Mouse (Mus musculus): ENCODE results near the gene Tmem14c. TPM values are rescaled to one million over a fixed set of nuclear protein-coding genes. Genes with fewer than 3 reads are reported as not detected.
"Not testable (repeated sequence)": the region's sequence is repeated elsewhere in the genome, so short reads cannot be mapped to it uniquely, and the experiment has no call there.

Tmem14c gene
- total RNA-seq (2022) = 100 to 1,000 TPM; 108 to 169 (median 133) TPM

- DNase-seq = peak; percentile 95
These were observed at the start of gene Tmem14c for GRCm38 (mm10) chr13:41015829-41016634. Gene Tmem14c, plus strand, starts transcription at chr13:41016292.

- no peak for DNase-seq
These were observed 48.5 kb upstream of the Tmem14c start for GRCm38 (mm10) chr13:40967609-40968008.

GRCm38 (mm10) chr13:40968564-40968963, 47.5 kb upstream of the Tmem14c start:
- no peak for DNase-seq

- DNase-seq = no peak
These were observed 46.2 kb upstream of the Tmem14c start for GRCm38 (mm10) chr13:40969761-40970390.

- DNase-seq = no peak
These were observed 44.8 kb upstream of the Tmem14c start for GRCm38 (mm10) chr13:40971261-40971660.

GRCm38 (mm10) chr13:40971831-40972230, 44.3 kb upstream of the Tmem14c start:
- no peak for DNase-seq

GRCm38 (mm10) chr13:40972976-40973375, 43.1 kb upstream of the Tmem14c start:
- no peak for DNase-seq

GRCm38 (mm10) chr13:40977609-40978008, 38.5 kb upstream of the Tmem14c start:
- peak; percentile 21 for DNase-seq

GRCm38 (mm10) chr13:40978652-40979051, 37.4 kb upstream of the Tmem14c start:
- no peak for DNase-seq

- DNase-seq = no peak
These were observed 36.8 kb upstream of the Tmem14c start for GRCm38 (mm10) chr13:40979321-40979720.

GRCm38 (mm10) chr13:40982759-40983158, 33.3 kb upstream of the Tmem14c start:
- DNase-seq = no peak

GRCm38 (mm10) chr13:40986081-40986480, 30.0 kb upstream of the Tmem14c start:
- DNase-seq = no peak

- not testable (repeated sequence) for DNase-seq
These were observed 28.3 kb upstream of the Tmem14c start for GRCm38 (mm10) chr13:40987608-40988303.

GRCm38 (mm10) chr13:40988418-40988817, 27.7 kb upstream of the Tmem14c start:
- no peak for DNase-seq

GRCm38 (mm10) chr13:40994487-40995263, 21.4 kb upstream of the Tmem14c start:
- no peak for DNase-seq

GRCm38 (mm10) chr13:40998537-40998936, 17.6 kb upstream of the Tmem14c start:
- DNase-seq = not testable (repeated sequence)

GRCm38 (mm10) chr13:41000140-41000925, 15.8 kb upstream of the Tmem14c start:
- peak; percentile 26 for DNase-seq

- DNase-seq = peak; percentile 88
These were observed 15.0 kb upstream of the Tmem14c start, which contains the start of gene Pak1ip1 for GRCm38 (mm10) chr13:41000926-41001639. Gene Pak1ip1, plus strand, starts transcription at chr13:41001023.

GRCm38 (mm10) chr13:41002001-41002400, 14.1 kb upstream of the Tmem14c start:
- no peak for DNase-seq

- DNase-seq = no peak
These were observed 9.8 kb upstream of the Tmem14c start for GRCm38 (mm10) chr13:41006244-41006643.

- DNase-seq = no peak
These were observed 7.8 kb upstream of the Tmem14c start for GRCm38 (mm10) chr13:41008271-41008670.
